Mouse (Mus musculus) left cerebral cortex, postnatal 10 days (tissue): ENCODE measurements around the gene Ermard. TPM values are rescaled to one million over a fixed set of nuclear protein-coding genes. Genes with fewer than 3 reads are reported as not detected.
A peak's percentile ranks its signal among the peaks of the same experiment; 100 is the strongest.
"Not testable (repeated sequence)": the region's sequence is repeated elsewhere in the genome, so short reads cannot be mapped to it uniquely, and the experiment has no call there.

Experiments used
- DNase-seq, 2 experiments: peaks; one replicate each; pipeline ENCODE4 v3.0.0; 2021 to 2022; ENCODE audit warnings: low spot score in 2 of 2, mixed read lengths in 1 of 2; ENCODE audit errors: extremely low spot score in 1 of 2
- intact Hi-C: fragments of 180-260 bp; cut with DNase I; formaldehyde crosslinking; loops from one replicate; pipeline ENCODE4 v1.15.1; 2025
- total RNA-seq, 2 experiments: library from RNA; stranded (reverse); gene quantifications; 2 replicates each; pipeline ENCODE4 v1.2.3; 2021

Gene Ermard
- 10 to 100 TPM; 39.1 to 45.8 TPM for total RNA-seq

- DNase-seq = peak in 1 of 2 experiments; percentile 48
- intact Hi-C loops = not testable (repeated sequence)
Measured at GRCm38 (mm10) chr17:15041175-15041729, at the start of gene Ermard, which contains the start of the genes Tcte3 and Gm3448. Ermard (plus strand) TSS chr17:15041208. Tcte3 (minus strand) TSS chr17:15041488. Gm3448 (minus strand) TSS chr17:15041537.

GRCm38 (mm10) chr17:14992522-14993138 is 48.4 kb upstream of the Ermard start:
- intact Hi-C loops, DNase-seq: not testable (repeated sequence)

- intact Hi-C loops, DNase-seq: not testable (repeated sequence)
Measured at GRCm38 (mm10) chr17:14993139-14993832, 47.7 kb upstream of the Ermard start.

GRCm38 (mm10) chr17:14994140-14994539 is 46.9 kb upstream of the Ermard start:
- intact Hi-C loops = not testable (repeated sequence)

GRCm38 (mm10) chr17:15000047-15000446 is 41.0 kb upstream of the Ermard start:
- intact Hi-C loops, DNase-seq: not testable (repeated sequence)

More at GRCm38 (mm10) chr17:14994140-14994539, 46.9 kb upstream of the Ermard start:
- not testable (repeated sequence) for DNase-seq

- intact Hi-C loops, DNase-seq: not testable (repeated sequence)
Measured at GRCm38 (mm10) chr17:15009088-15009487, 31.9 kb upstream of the Ermard start.

- intact Hi-C loops, DNase-seq: not testable (repeated sequence)
Measured at GRCm38 (mm10) chr17:15009706-15010413, 31.1 kb upstream of the Ermard start, which contains the start of gene Gm3435. Gm3435 (plus strand) TSS chr17:15010176.

GRCm38 (mm10) chr17:15021503-15022220 is 19.3 kb upstream of the Ermard start:
- intact Hi-C loops = not testable (repeated sequence)

GRCm38 (mm10) chr17:15023878-15024492 is 17.0 kb upstream of the Ermard start:
- intact Hi-C loops, DNase-seq: not testable (repeated sequence)

More at GRCm38 (mm10) chr17:15021503-15022220, 19.3 kb upstream of the Ermard start:
- DNase-seq = peak in 1 of 2 experiments; percentile 53

- DNase-seq, intact Hi-C loops: not testable (repeated sequence)
Measured at GRCm38 (mm10) chr17:15024502-15025193, 16.4 kb upstream of the Ermard start.

GRCm38 (mm10) chr17:15025513-15025912 is 15.5 kb upstream of the Ermard start:
- DNase-seq, intact Hi-C loops: not testable (repeated sequence)

- DNase-seq, intact Hi-C loops: not testable (repeated sequence)
Measured at GRCm38 (mm10) chr17:15031414-15031813, 9.6 kb upstream of the Ermard start.

- DNase-seq, intact Hi-C loops: not testable (repeated sequence)
Measured at GRCm38 (mm10) chr17:15040455-15040854, 553 bp upstream of the Ermard start.

GRCm38 (mm10) chr17:15050338-15050737 is 9.3 kb downstream of the Ermard start:
- intact Hi-C loops, DNase-seq: not testable (repeated sequence)

- intact Hi-C loops, DNase-seq: not testable (repeated sequence)
Measured at GRCm38 (mm10) chr17:15052766-15053165, 11.8 kb downstream of the Ermard start.

GRCm38 (mm10) chr17:15053183-15053828 is 12.3 kb downstream of the Ermard start:
- intact Hi-C loops, DNase-seq: not testable (repeated sequence)

- intact Hi-C loops, DNase-seq: not testable (repeated sequence)
Measured at GRCm38 (mm10) chr17:15053829-15054200, 12.8 kb downstream of the Ermard start.
